Mouse (Mus musculus) C2C12 (cell line): ENCODE measurements around the gene Lipi. TPM values are rescaled to one million over a fixed set of nuclear protein-coding genes. Genes with fewer than 3 reads are reported as not detected.

Experiments
- H3K27me3 ChIP-seq: one replicate; pipeline ENCODE4 v1.6.1; 2011; ENCODE audit not compliant: control insufficient read depth, insufficient read depth, insufficient read length
- H3K36me3 ChIP-seq: one replicate; pipeline ENCODE4 v1.6.1; 2011; ENCODE audit not compliant: control insufficient read depth, insufficient read depth
- H3K4me3 ChIP-seq: one replicate; pipeline ENCODE4 v1.5.1; 2011; ENCODE audit warnings: mild to moderate bottlenecking, control low read depth; ENCODE audit not compliant: poor library complexity, insufficient read depth, severe bottlenecking
- H3K79me2 ChIP-seq: one replicate; pipeline ENCODE4 v1.6.1; 2011; ENCODE audit not compliant: control insufficient read depth, insufficient read depth
- H3K79me3 ChIP-seq: one replicate; pipeline ENCODE4 v1.6.1; 2011; ENCODE audit warnings: low read depth, control low read depth
- H3ac ChIP-seq: one replicate; pipeline ENCODE3; 2011; ENCODE audit warnings: low read depth; ENCODE audit not compliant: control insufficient read depth, insufficient read length
- CEBPB ChIP-seq: IDR thresholded peaks from one replicate; pipeline ENCODE4 v1.6.1; 2011; ENCODE audit warnings: low read depth, mild to moderate bottlenecking, control low read depth, moderate library complexity
- CTCF ChIP-seq: IDR thresholded peaks from one replicate; pipeline ENCODE4 v1.5.1; 2011; ENCODE audit not compliant: control insufficient read depth, insufficient read depth, insufficient read length
- FOSL1 ChIP-seq: IDR thresholded peaks from one replicate; pipeline ENCODE4 v1.8.0; 2011; ENCODE audit warnings: mild to moderate bottlenecking, low read length; ENCODE audit not compliant: poor library complexity, insufficient read depth, severe bottlenecking
- MAX ChIP-seq: IDR thresholded peaks from one replicate; pipeline ENCODE4 v1.6.1; 2011; ENCODE audit warnings: mild to moderate bottlenecking, control low read depth
- MYOD1 ChIP-seq: IDR thresholded peaks from one replicate; pipeline ENCODE4 v1.6.1; 2011; ENCODE audit warnings: low read depth; ENCODE audit not compliant: control insufficient read depth, insufficient read length
- MYOG ChIP-seq: IDR thresholded peaks from one replicate; pipeline ENCODE4 v1.6.1; 2011; ENCODE audit not compliant: control insufficient read depth, insufficient read length; ENCODE audit errors: extremely low read depth
- USF1 ChIP-seq: IDR thresholded peaks from one replicate; pipeline ENCODE4 v1.6.1; 2011; ENCODE audit warnings: low read depth, mild to moderate bottlenecking, control low read depth, moderate library complexity
- long read RNA-seq, 2 experiments: library from polyadenylated mRNA; unstranded; transcript quantifications; one replicate each; pipeline ENCODE4 v2.0.0; 2019 to 2020
- polyA plus RNA-seq: library from polyadenylated mRNA; unstranded; fragments of >200 nt; fragmentation: generic; extraction: Trizol; gene quantifications from one replicate; pipeline ENCODE4 v1.2.1, GENCODE M21; 2012; ENCODE audit warnings: missing spikeins

Lipi gene
- not detected for polyA plus RNA-seq
- long read RNA-seq, experiment 1: 0 reads
- long read RNA-seq, experiment 2: 0 reads

GRCm38 (mm10) chr16:75585961-75586360, at the start of gene Lipi:
Gene Lipi, minus strand, starts transcription at chr16:75586061.
- Histone ChIP-seq H3K36me3 (no peaks in the 10 kb centered on the region), H3K79me3 (no peaks in the 10 kb centered on the region), H3K27me3 (no peaks in the 10 kb centered on the region), H3ac (no peak within 1 kb of the TSS), H3K79me2 (no peaks in the 10 kb centered on the region), H3K4me3 (no peak within 1 kb of the TSS)
- TF ChIP-seq CEBPB: no peak
- no peak for TF ChIP-seq CTCF
- TF ChIP-seq FOSL1: no peak
- TF ChIP-seq MYOD1: no peak
- no peak for TF ChIP-seq MAX
- no peak for TF ChIP-seq USF1
- no peak for TF ChIP-seq MYOG

- Histone ChIP-seq H3K79me3 (no peaks in the 10 kb centered on the region), H3K36me3 (no peaks in the 10 kb centered on the region), H3ac (no peak overlapping the region), H3K27me3 (no peaks in the 10 kb centered on the region), H3K79me2 (no peaks in the 10 kb centered on the region), H3K4me3 (no peak overlapping the region)
- TF ChIP-seq MYOG: no peak
- no peak for TF ChIP-seq CTCF
- TF ChIP-seq MYOD1: no peak
- no peak for TF ChIP-seq CEBPB
- no peak for TF ChIP-seq MAX
- TF ChIP-seq FOSL1: no peak
- no peak for TF ChIP-seq USF1
Observed at GRCm38 (mm10) chr16:75627862-75628261, 42.0 kb upstream of the Lipi start.

- TF ChIP-seq CTCF (no peak), MYOD1 (no peak), MYOG (no peak), USF1 (no peak), FOSL1 (no peak)
- Histone ChIP-seq H3K79me2 (no peaks in the 10 kb centered on the region), H3K79me3 (no peaks in the 10 kb centered on the region), H3K4me3 (no peak overlapping the region), H3ac (no peak overlapping the region), H3K36me3 (no peaks in the 10 kb centered on the region), H3K27me3 (no peaks in the 10 kb centered on the region)
Observed at GRCm38 (mm10) chr16:75617651-75618349, 31.9 kb upstream of the Lipi start.

GRCm38 (mm10) chr16:75612561-75612960, 26.7 kb upstream of the Lipi start:
- Histone ChIP-seq H3K4me3 (no peak overlapping the region), H3K79me2 (no peaks in the 10 kb centered on the region), H3K27me3 (no peaks in the 10 kb centered on the region), H3ac (no peak overlapping the region), H3K36me3 (no peaks in the 10 kb centered on the region), H3K79me3 (no peaks in the 10 kb centered on the region)
- TF ChIP-seq USF1 (no peak), CEBPB (no peak), CTCF (no peak), MYOD1 (no peak), FOSL1 (no peak), MYOG (no peak), MAX (no peak)

GRCm38 (mm10) chr16:75606415-75606814, 20.6 kb upstream of the Lipi start:
- TF ChIP-seq USF1 (no peak), MYOD1 (no peak), MAX (no peak), FOSL1 (no peak), CTCF (no peak), CEBPB (no peak), MYOG (no peak)
- Histone ChIP-seq H3K4me3 (no peak overlapping the region), H3ac (no peak overlapping the region), H3K36me3 (no peaks in the 10 kb centered on the region), H3K79me2 (no peaks in the 10 kb centered on the region), H3K79me3 (no peaks in the 10 kb centered on the region), H3K27me3 (no peaks in the 10 kb centered on the region)
